Comparison of ENCODE assay signal across 9 mouse cellular contexts in genomic region chr5:33218081-33218480, GRCm38 (mm10). TPM values are rescaled to one million over a fixed set of nuclear protein-coding genes. Genes with fewer than 3 reads are reported as not detected.
DNase-seq lines count a peak whose midpoint lies in the region; ATAC-seq lines count a peak whose summit lies in the region.
"Had no signal": no experiment of that assay in that cellular context is flagged by ENCODE, and none has a peak within 500 bp of the region (broad histone marks: within the 10 kb centered on the region; RNA-seq: fewer than 3 reads in every experiment).

Spon2 (minus strand) TSS chr5:33218455.

- H3K36me3 ChIP-seq in limb, embryonic 10.5 days, result no peaks in the 10 kb centered on the region
- no peaks in the 10 kb centered on the region for H3K36me3 ChIP-seq in neural tube, embryonic 15.5 days

- peaks cover 46% of the 10 kb centered on the region for H3K4me1 ChIP-seq in limb, embryonic 10.5 days
- H3K4me1 ChIP-seq in neural tube, embryonic 15.5 days, result no peaks in the 10 kb centered on the region; the same call in 1 of the 2 replicates

- no peaks in the 10 kb centered on the region for H3K27me3 ChIP-seq in limb, embryonic 10.5 days (ENCODE audit: low read depth, poor library complexity, severe bottlenecking)
- no peaks in the 10 kb centered on the region for H3K27me3 ChIP-seq in neural tube, embryonic 15.5 days (replicated peaks)

- no peaks in the 10 kb centered on the region for H3K9me3 ChIP-seq in limb, embryonic 10.5 days (replicated peaks)
- no peaks in the 10 kb centered on the region for H3K9me3 ChIP-seq in neural tube, embryonic 15.5 days (replicated peaks)

- no peak within 1 kb of the TSS for H3K9ac ChIP-seq in neural tube, embryonic 15.5 days (replicated peaks)

- peak; percentile 48 to 67 for DNase-seq in kidney, postnatal 4 days
- no peak for DNase-seq in kidney, adult 8-10 months
- peak; percentile 44 for DNase-seq in embryo, embryonic 10.5 days (ENCODE audit: low spot score)
- no peak for DNase-seq in limb, embryonic 10.5 days (ENCODE audit: low spot score)
- DNase-seq in B cell, adult 2 months, result no peak
- no peak for DNase-seq in ovary, postnatal 36 days (ENCODE audit: low spot score)
- DNase-seq: adrenal gland, postnatal 10 days had no signal

- WGBS in limb, embryonic 10.5 days, result 27% methylated on average over 5 of the region's 5 CpGs
- WGBS in neural tube, embryonic 15.5 days, result 32% methylated on average over 5 of the region's 5 CpGs

- peak within 1 kb of the TSS; percentile 73 for H3K27ac ChIP-seq in limb, embryonic 10.5 days
- H3K27ac ChIP-seq in neural tube, embryonic 15.5 days (replicated peaks), result 0 out of 2 replicates have a peak within 1 kb of the TSS, but pooled peaks have one; percentile 28

- H3K4me2 ChIP-seq in neural tube, embryonic 15.5 days, result no peak within 1 kb of the TSS

- no peak within 1 kb of the TSS for H3K4me3 ChIP-seq in limb, embryonic 10.5 days
- H3K4me3 ChIP-seq in neural tube, embryonic 15.5 days (replicated peaks), result no peak within 1 kb of the TSS

- no peak for ATAC-seq in neural tube, embryonic 15.5 days (ENCODE audit: low FRiP score)
- ATAC-seq in inflammation-experienced regulatory T-cells, adult 6 months, result no peak

RNA-seq across cellular contexts. Expression of gene Spon2, which starts in this region (rescaled TPM):
- polyA plus RNA-seq in limb, embryonic 10.5 days (2016; fragmentation: Nextera tagmentation; extraction: Ambion mirVana), result 2.8 TPM in 2 replicates
- 2.8 and 6.7 TPM in 2 replicates for polyA plus RNA-seq in neural tube, embryonic 15.5 days (2015; fragmentation: Nextera tagmentation; extraction: Ambion mirVana)
- not detected for polyA plus RNA-seq in inflammation-experienced regulatory T-cells, adult 6 months (2017; shearing (Covaris generic))

Comparison
In these comparisons a context has a peak if more than half of its experiments do, and no peak if none do; other contexts are left out.
1. DNase-seq: peak in kidney, postnatal 4 days (2 of 2) and embryo, embryonic 10.5 days (single experiment); none in kidney, adult 8-10 months (0 of 2), limb, embryonic 10.5 days (single experiment), B cell, adult 2 months (0 of 2) and ovary, postnatal 36 days (single experiment).